Mouse (Mus musculus) kidney, postnatal 0 days (tissue): ENCODE results near the gene Nop10. TPM values are rescaled to one million over a fixed set of nuclear protein-coding genes. Genes with fewer than 3 reads are reported as not detected.
A peak's percentile ranks its signal among the peaks of the same experiment; 100 is the strongest.

ENCODE experiments used
- ATAC-seq: fragments of 200-750 bp; cut with Nextera tagmentation; replicated peaks from 2 replicates; pipeline ENCODE4 v1.8.0; 2017; ENCODE audit warnings: low read depth, moderate number of reproducible peaks, moderate TSS enrichment, moderate library complexity; ENCODE audit not compliant: low FRiP score
- DNase-seq: peaks from one replicate; pipeline ENCODE4 v3.0.0-alpha.2; 2016; ENCODE audit warnings: low spot score
- H3K27ac ChIP-seq: fragments of 300-500 bp; sonication (generic); 2 replicates; pipeline ENCODE4 v1.5.1; 2014; ENCODE audit warnings: mild to moderate bottlenecking
- H3K27me3 ChIP-seq: fragments of 300-500 bp; sonication (generic); 2 replicates; pipeline ENCODE4 v1.6.1; 2014; ENCODE audit warnings: low read length, mixed read lengths; ENCODE audit not compliant: insufficient read depth
- H3K36me3 ChIP-seq: fragments of 300-500 bp; sonication (generic); 2 replicates; pipeline ENCODE4 v1.6.1; 2014; ENCODE audit warnings: low read length, mixed read lengths; ENCODE audit not compliant: insufficient read depth
- H3K4me1 ChIP-seq: fragments of 300-500 bp; sonication (generic); replicated peaks from 2 replicates; pipeline ENCODE4 v1.6.1; 2014; ENCODE audit warnings: antibody characterized with exemption, low read length, mixed read lengths; ENCODE audit not compliant: insufficient read depth
- H3K4me2 ChIP-seq: fragments of 300-500 bp; sonication (generic); 2 replicates; pipeline ENCODE4 v1.6.1; 2014; ENCODE audit warnings: mild to moderate bottlenecking, low read length, moderate library complexity, mixed read lengths
- H3K4me3 ChIP-seq: fragments of 300-500 bp; sonication (generic); replicated peaks from 2 replicates; pipeline ENCODE4 v1.5.1; 2014; ENCODE audit warnings: low read depth, low read length
- H3K9ac ChIP-seq: fragments of 300-500 bp; sonication (generic); 2 replicates; pipeline ENCODE4 v1.6.1; 2014; ENCODE audit warnings: low read depth, low read length
- H3K9me3 ChIP-seq: fragments of 300-500 bp; sonication (generic); replicated peaks from 2 replicates; pipeline ENCODE4 v1.6.1; 2016; ENCODE audit warnings: low read length, inconsistent platforms, mixed read lengths
- CTCF ChIP-seq: IDR thresholded peaks from 2 replicates; pipeline ENCODE4 v1.5.1; 2016; ENCODE audit warnings: antibody characterized with exemption, low read depth, mild to moderate bottlenecking, moderate library complexity
- WGBS: fragments of 180-500 bp; shearing (Covaris S2); extraction: QIAGEN DNeasy Blood & Tissue Kit; methylation state at CpG from one replicate; pipeline ENCODE4 v1.1.7; 2014; 5-methylcytosine and 5-hydroxymethylcytosine counted together
- polyA plus RNA-seq: library from polyadenylated mRNA; unstranded; fragments of >200 nt; fragmentation: Nextera tagmentation; extraction: Ambion mirVana; gene quantifications from 2 replicates; pipeline ENCODE4 v1.2.1, GENCODE M21; 2015

The Nop10 gene
- polyA plus RNA-seq, 1 experiment from 2014 or later = 252 TPM

DNA sequence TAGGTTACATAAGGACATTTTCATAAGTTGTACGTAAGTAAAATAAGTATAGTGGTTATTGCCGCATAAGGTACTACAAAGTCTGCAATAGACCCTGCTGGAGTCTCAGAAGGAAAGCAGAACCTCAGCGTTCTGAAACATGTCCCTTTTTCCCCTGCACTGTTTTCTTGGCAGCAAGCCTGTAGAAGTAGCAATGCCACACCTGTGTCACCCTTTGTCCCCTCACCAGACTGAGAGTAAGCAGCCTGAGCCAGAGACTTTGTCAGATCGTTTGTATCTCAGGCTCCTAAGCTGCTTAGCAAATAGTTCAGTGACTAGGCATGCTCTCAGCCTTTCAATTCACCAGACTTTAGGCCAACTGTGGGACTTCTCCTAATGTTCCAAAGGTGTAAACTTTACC, 25.3 kb downstream of the Nop10 start:
- ATAC-seq = no peak
- WGBS = 66% methylated on average over 4 of the region's 4 CpGs

GRCm38 (mm10) chr2:112289507-112289906, 27.8 kb downstream of the Nop10 start:
- Histone ChIP-seq H3K36me3 (no peaks in the 10 kb centered on the region), H3K4me2 (no peak overlapping the region), H3K4me3 (no peak overlapping the region), H3K4me1 (no peaks in the 10 kb centered on the region), H3K27ac (no peak overlapping the region), H3K9me3 (no peaks in the 10 kb centered on the region), H3K9ac (no peak overlapping the region), H3K27me3 (no peaks in the 10 kb centered on the region)
- no peak for DNase-seq
- 82% methylated on average over 3 of the region's 3 CpGs for WGBS
- no peak for TF ChIP-seq CTCF
- no peak for ATAC-seq

More for the DNA sequence above, 25.3 kb downstream of the Nop10 start:
- Histone ChIP-seq H3K4me3 (no peak overlapping the region), H3K9ac (no peak overlapping the region), H3K4me2 (no peak overlapping the region), H3K9me3 (no peaks in the 10 kb centered on the region), H3K27ac (no peak overlapping the region), H3K4me1 (no peaks in the 10 kb centered on the region), H3K27me3 (no peaks in the 10 kb centered on the region), H3K36me3 (no peaks in the 10 kb centered on the region)
- DNase-seq = no peak
- no peak for TF ChIP-seq CTCF

- no peak for DNase-seq
- no peaks in the 10 kb centered on the region for H3K36me3 ChIP-seq
- no peak overlapping the region for H3K27ac ChIP-seq
- H3K9ac ChIP-seq = no peak overlapping the region
- no peak overlapping the region for H3K4me2 ChIP-seq
- H3K27me3 ChIP-seq = no peaks in the 10 kb centered on the region
- no peak for TF ChIP-seq CTCF
- no peak for ATAC-seq
- 88% methylated on average over 2 of the region's 2 CpGs for WGBS
- H3K4me1 ChIP-seq = no peaks in the 10 kb centered on the region
- no peak overlapping the region for H3K4me3 ChIP-seq
- no peaks in the 10 kb centered on the region for H3K9me3 ChIP-seq
Observed at GRCm38 (mm10) chr2:112292823-112293222, 31.1 kb downstream of the Nop10 start.

DNA sequence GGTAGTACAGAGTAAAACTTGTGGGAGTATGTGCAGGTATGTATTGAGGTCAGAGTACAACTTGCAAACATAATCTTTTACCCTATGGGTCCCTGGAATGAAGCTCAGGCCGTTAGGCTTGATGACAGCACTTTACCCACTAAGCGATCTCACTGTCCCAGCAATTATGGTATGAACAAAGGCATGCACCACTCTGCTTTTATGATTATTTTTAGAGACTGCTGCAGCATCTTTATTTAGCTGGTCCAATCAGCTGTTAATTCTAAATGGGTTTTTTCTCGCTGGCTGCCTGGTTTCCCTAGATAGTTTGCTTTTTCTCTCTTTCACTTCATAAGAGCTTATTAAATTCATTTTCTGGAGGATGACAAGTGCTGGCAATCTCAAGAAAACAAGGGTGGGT, 34.5 kb downstream of the Nop10 start:
- Histone ChIP-seq H3K27me3 (no peaks in the 10 kb centered on the region), H3K9ac (no peak overlapping the region), H3K4me3 (no peak overlapping the region), H3K4me2 (no peak overlapping the region), H3K36me3 (no peaks in the 10 kb centered on the region), H3K4me1 (no peaks in the 10 kb centered on the region), H3K27ac (no peak overlapping the region), H3K9me3 (no peaks in the 10 kb centered on the region)
- ATAC-seq (no peak), DNase-seq (no peak)
- 81% methylated on average over 3 of the region's 3 CpGs for WGBS
- no peak for TF ChIP-seq CTCF

- no peak for TF ChIP-seq CTCF
- H3K27ac ChIP-seq = no peak overlapping the region
- no peak overlapping the region for H3K4me2 ChIP-seq
- H3K27me3 ChIP-seq = no peaks in the 10 kb centered on the region
- no peaks in the 10 kb centered on the region for H3K36me3 ChIP-seq
- no peaks in the 10 kb centered on the region for H3K4me1 ChIP-seq
- H3K9ac ChIP-seq = no peak overlapping the region
- no peaks in the 10 kb centered on the region for H3K9me3 ChIP-seq
- no peak for DNase-seq
- no peak overlapping the region for H3K4me3 ChIP-seq
- WGBS = 88% methylated on average over 4 of the region's 4 CpGs
- no peak for ATAC-seq
Observed at GRCm38 (mm10) chr2:112298221-112298620, 36.5 kb downstream of the Nop10 start.

DNA sequence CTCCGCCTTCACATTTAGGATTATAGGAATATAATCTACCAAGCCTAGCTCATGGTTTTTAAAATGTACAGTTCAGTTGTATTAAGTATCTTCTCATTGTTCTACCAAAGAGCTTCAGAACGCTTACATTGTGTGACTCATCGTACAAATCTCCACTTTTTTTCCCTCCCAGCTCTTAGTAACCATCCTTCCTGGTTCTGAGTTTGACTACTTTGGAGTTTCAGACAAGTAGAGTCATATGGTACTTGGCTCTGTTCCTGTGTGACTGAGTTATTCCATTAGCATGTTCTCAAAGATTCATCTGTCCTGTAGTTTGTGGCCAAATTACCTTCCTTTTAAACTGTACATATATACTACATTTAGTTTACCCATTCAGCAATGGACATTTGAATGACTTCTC, 46.9 kb downstream of the Nop10 start:
- no peak for DNase-seq

DNA sequence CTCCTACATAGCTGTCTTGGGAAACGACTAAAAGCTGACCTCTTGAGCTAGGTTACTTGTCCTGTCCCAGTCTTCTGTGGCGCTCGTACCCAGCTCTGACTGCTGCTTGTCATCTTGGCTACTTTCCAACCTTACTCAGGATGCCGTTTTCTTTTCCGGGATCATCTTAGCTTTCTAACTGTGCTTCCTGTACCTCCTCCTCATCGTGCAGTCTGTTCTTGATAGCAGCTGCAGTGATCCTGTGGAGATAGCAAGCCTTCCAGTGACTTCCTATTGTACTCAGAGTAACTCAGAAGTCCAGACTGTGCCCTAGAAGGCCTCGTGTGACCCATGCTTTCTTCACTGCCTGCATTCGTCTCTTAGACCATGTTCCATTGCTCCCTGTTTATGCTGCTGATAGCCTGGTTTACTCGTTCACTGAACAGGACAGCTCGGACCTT, 47.5 kb downstream of the Nop10 start:
- Histone ChIP-seq H3K4me3 (no peak overlapping the region), H3K4me1 (0 out of 2 replicates have a peak, but pooled peaks cover 3% of the 10 kb centered on the region), H3K27me3 (no peaks in the 10 kb centered on the region), H3K36me3 (no peaks in the 10 kb centered on the region), H3K9ac (no peak overlapping the region), H3K27ac (no peak overlapping the region), H3K9me3 (no peaks in the 10 kb centered on the region), H3K4me2 (no peak overlapping the region)
- TF ChIP-seq CTCF = no peak
- 52% methylated on average over 10 of the region's 10 CpGs for WGBS
- DNase-seq = peak; percentile 49
- no peak for ATAC-seq

More for the DNA sequence above, 46.9 kb downstream of the Nop10 start:
- H3K27ac ChIP-seq = no peak overlapping the region
- 0 out of 2 replicates have a peak, but pooled peaks cover 3% of the 10 kb centered on the region for H3K4me1 ChIP-seq
- no peak overlapping the region for H3K4me2 ChIP-seq
- TF ChIP-seq CTCF = no peak
- H3K4me3 ChIP-seq = no peak overlapping the region
- no peaks in the 10 kb centered on the region for H3K36me3 ChIP-seq
- no peaks in the 10 kb centered on the region for H3K27me3 ChIP-seq
- no peaks in the 10 kb centered on the region for H3K9me3 ChIP-seq
- 82% methylated on average over 3 of the region's 3 CpGs for WGBS
- no peak for ATAC-seq
- H3K9ac ChIP-seq = no peak overlapping the region

Other genes starting within 250 kb of the Nop10 start
- not detected in 2 replicates for gene Olfr1310, start 249.2 kb upstream of the Nop10 start, polyA plus RNA-seq
- gene Olfr1311, start 237.5 kb upstream of the Nop10 start, polyA plus RNA-seq = not detected in 2 replicates
- not detected in 2 replicates for gene Olfr1312, start 211.7 kb upstream of the Nop10 start, polyA plus RNA-seq
- gene Olfr1313, start 184.1 kb upstream of the Nop10 start, polyA plus RNA-seq = not detected in 2 replicates
- not detected in 2 replicates for gene Olfr1314, start 165.1 kb upstream of the Nop10 start, polyA plus RNA-seq
- not detected in 2 replicates for gene Olfr1315-ps1, start 146.5 kb upstream of the Nop10 start, polyA plus RNA-seq
- not detected in 2 replicates for gene Olfr1316, start 126.9 kb upstream of the Nop10 start, polyA plus RNA-seq
- not detected in 2 replicates for gene Olfr1317, start 121.6 kb upstream of the Nop10 start, polyA plus RNA-seq
- 0.10 and 0.11 TPM in 2 replicates for gene Olfr1318, start 107.7 kb upstream of the Nop10 start, polyA plus RNA-seq
- 18.5 and 19.7 TPM in 2 replicates for gene Lpcat4, start 22.5 kb upstream of the Nop10 start, polyA plus RNA-seq
- gene Nutm1, start 2.6 kb upstream of the Nop10 start, polyA plus RNA-seq = 0.05 TPM in 2 replicates
- 7.8 and 8.7 TPM in 2 replicates for gene Slc12a6, start 3.9 kb downstream of the Nop10 start, polyA plus RNA-seq
- gene Gm21985, start 4.4 kb downstream of the Nop10 start, polyA plus RNA-seq = not detected in 2 replicates
- gene Emc4, start 106.1 kb downstream of the Nop10 start, polyA plus RNA-seq = 127 and 141 TPM in 2 replicates
- 33.8 and 35.2 TPM in 2 replicates for gene Katnbl1, start 117.3 kb downstream of the Nop10 start, polyA plus RNA-seq
- gene Emc7, start 193.1 kb downstream of the Nop10 start, polyA plus RNA-seq = 31.8 and 32.8 TPM in 2 replicates
- gene Chrm5, start 218.8 kb downstream of the Nop10 start, polyA plus RNA-seq = not detected in 2 replicates
- 5.4 and 6.2 TPM in 2 replicates for gene Aven, start 231.0 kb downstream of the Nop10 start, polyA plus RNA-seq